Mouse (Mus musculus): ENCODE measurements at regions not wholly inside any gene's neighbourhood (a gene's known extent, or its start where the extent isn't known, plus 50 kb on each side); places are given as distances from the start of the nearest gene placed in this dataset.

GRCm38 (mm10) chr10:126758682-126759081, 142.5 kb downstream of the Atp23 start:
- TF ChIP-seq CTCF (IDR thresholded peaks at IDR 0.05; ENCODE audit: borderline replicate concordance, insufficient read depth, low read depth, low read length): no peak
- no peak for TF ChIP-seq POLR2A (IDR thresholded peaks at IDR 0.05; ENCODE audit: borderline replicate concordance, insufficient read depth, low read length)

Measured in cerebellum, adult 2 months (tissue).